Mouse (Mus musculus) adrenal gland, adult 2 months (tissue): ENCODE measurements at regions not wholly inside any gene's neighbourhood (a gene's known extent, or its start where the extent isn't known, plus 50 kb on each side); places are given as distances from the start of the nearest gene placed in this dataset.

Experiments
- DNase-seq: peaks from one replicate; pipeline ENCODE4 v3.0.0; 2021

DNA sequence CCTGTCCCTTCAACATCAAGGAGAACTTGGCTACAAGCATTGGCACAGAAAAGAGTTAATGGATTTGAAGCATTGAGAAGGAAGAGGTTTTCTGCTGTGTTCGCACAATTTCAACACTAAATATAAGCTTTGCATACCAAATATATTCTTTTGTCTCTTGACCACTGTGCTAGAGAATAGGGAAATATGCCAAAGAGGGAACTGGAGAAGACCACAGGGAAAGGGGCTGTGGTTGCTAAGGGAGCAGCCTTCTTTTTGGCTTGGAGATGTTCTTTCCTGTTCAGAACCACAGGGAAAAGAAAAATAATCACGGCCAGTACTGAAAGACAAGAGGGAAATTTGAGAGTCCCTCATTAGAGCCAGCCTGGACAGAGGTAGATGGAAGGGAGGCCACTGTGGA is 352.8 kb downstream of the Kctd12 start:
- DNase-seq = no peak

DNA sequence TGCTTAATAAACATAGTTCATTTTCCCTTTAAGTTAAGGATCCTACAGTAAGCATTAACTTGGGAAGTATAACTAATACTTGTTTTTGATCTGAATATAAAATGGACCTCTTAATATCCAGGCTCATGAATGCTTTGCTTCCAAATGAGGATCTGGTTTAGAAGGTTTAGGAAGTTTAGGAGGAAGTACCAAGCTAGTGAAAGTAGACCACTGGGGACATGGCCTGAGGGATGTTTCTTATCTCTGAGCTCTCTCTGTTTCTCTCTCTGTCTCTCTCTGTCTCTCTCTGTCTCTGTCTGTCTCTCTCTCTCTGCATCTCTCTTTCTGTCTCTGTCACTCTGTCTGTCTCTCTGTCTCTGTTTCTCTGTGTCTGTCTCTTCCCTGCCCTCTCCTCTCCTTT is 360.9 kb downstream of the Kctd12 start:
- no peak for DNase-seq

DNA sequence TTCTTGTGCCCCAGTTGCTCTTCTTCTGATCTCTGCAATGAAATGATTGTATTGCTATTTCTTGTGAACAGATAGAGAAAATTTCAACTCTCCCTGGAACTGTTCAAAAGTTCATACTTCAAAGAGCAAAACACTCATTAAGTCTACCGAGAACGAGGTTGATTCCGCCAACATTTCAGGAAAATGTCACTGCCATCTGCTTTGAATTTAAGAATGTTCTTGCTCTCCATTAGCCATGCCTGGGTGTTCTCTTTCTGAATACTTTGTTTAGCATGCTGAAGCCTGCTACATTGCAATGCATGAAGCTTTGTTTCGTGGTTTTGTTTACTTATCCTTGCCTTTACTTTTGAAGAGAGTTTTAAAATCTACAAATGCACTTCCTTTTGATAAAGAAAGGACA is 363.4 kb downstream of the Kctd12 start:
- DNase-seq = no peak

DNA sequence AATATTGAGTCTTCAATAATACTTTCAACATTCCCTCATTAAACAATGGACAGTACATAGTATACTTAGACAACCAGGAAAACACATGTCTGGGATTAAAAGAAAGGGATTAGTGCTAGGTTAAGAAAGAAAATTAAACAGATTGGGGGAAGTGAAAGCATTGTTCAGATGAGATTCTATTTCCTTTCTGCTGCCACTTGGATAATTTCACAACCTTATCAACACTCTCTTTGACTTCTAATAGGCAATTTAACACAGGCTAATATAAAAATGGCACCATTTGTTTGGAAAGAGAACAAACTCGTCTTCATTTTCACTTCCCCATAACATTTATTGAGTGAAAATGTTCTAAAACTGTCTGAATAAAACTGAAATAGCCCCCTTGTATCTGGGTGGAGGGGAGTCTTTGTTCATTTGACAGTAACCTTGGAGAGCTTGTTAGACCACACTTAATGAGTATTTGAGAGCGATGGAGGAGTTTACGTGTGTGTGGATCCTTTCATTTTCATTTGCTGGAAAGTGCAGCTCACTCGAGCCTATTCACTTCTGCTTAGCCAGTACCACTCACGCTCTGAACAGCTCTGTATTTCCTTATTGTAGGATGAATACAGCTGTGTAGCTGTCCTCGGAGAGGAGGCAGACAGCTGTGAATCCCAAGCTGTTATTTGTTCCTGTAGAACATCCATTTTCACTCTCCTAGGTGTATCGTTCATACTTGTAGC is 366.7 kb downstream of the Kctd12 start:
- no peak for DNase-seq

DNA sequence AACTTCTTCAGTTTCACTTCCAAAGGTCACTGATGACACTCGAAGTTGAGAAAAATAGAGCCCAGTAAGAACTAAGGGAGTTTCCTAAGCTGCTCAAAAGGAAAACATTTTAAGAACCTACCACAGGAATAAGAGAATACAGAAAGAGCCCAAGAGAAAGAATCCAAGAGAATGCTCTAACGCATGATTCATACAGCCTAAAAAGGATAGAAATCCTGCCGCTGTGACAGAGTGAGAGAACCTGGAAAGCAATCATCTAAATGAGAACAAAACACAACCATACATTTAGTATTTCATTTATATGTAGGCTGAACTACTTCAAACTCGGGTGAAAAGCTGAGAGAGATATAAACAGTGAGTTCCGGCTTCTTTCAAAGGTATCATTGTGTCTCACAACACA is 376.4 kb downstream of the Kctd12 start:
- DNase-seq = no peak

DNA sequence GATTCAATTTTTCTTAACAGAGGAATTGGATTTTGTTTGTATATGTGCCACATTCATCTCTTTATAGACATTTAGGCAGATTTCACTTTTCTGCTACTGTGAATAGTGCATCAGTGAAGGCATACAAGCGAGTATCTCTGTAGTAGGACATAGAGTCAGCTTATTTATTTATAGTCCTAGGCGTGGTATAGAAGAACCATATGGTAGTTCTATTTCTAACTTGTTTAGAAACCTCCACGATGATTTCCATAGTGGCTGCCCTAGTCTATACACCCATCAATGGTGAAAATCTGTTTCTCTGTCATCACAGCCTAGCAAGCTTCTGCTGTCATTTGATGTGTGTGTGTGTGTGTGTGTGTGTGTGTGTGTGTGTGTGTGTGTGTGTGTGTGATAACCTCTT is 387.6 kb downstream of the Kctd12 start:
- no peak for DNase-seq

DNA sequence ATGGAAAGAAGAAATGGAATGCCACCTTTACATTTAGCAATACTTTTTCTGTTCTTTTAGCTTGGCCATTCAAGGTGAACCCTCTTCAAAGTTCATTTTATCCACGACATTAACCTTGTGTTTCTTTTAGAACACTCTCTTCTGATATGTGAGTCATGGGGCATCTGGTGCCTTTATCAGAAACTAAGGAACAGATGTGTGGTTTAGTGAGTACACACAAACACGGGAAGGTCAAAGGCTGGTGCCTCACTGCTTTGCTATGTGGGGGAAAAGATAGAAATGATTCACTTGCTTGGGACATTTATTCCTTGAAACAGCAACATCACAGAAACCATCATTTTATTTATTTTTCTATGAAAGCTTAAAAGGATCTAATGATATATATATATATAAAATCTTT is 428.7 kb downstream of the Kctd12 start:
- peak; percentile 38 for DNase-seq

DNA sequence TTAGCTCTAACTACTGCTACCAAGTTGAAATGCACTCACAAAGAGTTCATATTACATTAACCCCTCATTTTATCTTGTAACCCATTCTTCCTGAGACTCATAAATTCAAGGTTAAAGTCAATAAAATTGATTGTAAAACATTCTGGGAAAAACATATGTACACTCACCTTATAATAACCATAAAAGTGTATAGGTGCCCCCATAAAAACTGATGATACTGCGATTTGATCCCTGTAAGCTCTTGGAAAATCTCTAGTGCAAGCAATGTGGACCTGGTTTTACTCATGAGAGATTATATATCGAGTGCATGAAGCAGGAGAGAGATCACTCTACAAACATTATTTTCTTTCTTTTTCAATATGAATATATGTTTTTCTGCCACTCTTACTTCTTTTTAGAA is 429.8 kb downstream of the Kctd12 start:
- DNase-seq = no peak

DNA sequence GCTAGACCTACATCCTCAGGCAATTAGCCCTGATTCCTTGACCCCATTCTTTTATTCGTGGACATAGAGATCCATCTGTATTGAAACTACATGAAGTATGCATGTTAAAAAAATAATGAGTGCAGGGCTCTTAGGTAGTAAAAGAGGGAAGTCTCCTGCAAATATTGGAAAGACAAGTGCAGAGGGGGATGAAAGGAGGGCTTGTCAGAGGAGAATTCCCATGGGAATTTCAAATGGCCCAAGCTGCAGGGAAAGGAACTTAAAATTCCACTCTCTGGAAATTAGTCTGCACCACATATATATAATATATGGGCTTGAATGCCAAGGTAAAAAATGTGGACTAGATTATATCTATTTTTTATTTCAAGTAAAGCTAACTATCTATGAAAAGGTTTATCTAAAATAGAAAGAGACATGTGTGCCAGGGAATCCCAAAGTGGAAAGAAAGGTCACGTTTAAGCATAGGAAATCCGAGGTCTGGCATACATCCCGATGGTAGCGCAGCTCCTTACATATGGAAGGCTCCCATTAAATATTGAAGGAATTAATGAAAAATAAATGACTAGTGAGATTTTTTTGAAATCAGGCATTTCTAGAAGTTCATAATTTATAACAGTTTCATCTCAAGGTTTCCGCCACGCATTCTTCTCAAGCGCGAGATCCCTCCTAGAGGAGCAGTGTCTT is 457.4 kb downstream of the Kctd12 start:
- no peak for DNase-seq

DNA sequence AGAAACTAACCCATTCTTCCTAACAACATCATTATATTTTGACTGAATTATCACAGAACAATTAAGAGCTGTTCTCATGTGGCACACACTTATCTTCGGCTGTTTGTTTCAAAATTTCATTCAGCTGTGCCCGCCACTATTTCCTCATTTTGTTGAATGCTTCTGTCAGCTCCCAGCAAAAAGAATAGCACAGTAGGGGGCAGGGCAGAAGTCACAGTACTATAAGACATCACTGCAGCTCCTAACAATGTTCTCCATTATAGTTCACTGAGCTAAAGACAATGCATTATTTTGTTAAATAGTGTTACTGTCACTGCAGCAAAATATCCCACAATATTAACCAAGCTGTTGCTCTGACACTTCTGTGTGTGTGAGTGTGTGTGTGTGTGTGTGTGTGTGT is 465.7 kb downstream of the Kctd12 start:
- DNase-seq = no peak

DNA sequence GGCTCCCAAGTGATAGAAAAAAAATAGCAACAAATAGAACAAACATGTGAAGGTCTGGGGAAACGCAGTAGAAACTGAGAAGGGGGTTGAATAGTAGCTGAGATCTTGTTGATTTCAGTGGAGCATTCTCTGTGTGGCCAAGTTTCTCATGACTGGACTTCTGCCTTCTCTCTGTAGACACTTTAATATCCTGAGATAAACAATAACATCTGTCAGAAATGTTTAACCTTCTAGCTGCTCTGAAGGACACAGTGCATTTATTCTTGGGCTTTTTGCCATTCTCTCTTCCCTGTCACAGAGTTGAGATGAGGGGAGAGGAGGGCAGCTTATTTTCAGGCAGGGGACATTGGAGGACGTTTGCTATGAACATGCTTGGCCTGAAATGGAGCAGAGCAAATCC is 467.9 kb downstream of the Kctd12 start:
- no peak for DNase-seq

DNA sequence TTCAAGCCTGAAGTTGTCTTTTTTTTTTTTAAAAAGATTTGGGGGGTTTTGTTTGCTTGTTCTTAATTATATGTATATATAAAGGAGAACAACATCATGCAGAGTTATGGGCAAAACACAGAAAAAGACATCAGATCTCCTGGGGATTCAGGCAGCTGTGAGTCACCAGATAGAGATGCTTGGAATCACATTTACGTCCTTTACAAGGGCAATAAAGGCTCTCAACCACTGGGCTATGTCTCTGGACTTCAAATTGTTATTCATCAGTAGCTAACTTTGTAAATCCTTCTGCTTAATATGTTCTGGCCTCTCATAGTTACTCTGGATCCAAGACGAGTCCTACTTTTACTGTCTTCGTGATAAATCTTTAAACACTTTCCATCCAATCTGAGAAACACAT is 469.8 kb downstream of the Kctd12 start:
- DNase-seq = no peak

DNA sequence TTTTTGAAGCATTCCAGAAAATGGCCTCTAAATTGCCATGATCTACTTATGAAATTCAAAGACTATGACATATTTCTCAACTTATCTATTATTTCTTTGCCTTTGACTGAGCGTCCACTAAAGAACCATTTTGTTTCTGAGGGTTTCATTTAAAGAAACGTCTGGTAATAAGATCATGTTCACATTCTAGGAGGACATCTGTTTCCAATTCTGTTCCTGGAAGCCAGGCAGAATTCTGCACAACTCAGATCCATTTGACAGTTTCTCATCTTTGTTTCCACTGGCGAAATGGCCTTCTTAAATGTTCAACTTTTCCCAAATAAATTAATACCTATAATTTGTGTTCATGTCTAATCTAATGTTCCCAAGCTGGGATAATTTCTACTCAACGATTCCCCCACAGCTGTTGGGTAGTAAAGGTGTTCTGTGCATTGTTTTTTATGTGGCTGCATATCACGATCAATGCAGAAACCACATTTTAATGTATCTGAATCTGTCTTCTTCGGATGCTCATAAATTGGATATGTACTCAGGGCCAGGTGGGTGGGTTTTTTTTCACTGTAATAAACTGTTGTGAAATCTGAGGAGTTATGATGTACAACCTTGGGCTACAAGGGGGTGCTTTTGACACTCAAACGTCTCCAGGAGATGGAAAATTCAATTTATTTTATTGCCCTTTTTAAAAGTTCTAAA is 470.6 kb downstream of the Kctd12 start:
- DNase-seq = no peak

DNA sequence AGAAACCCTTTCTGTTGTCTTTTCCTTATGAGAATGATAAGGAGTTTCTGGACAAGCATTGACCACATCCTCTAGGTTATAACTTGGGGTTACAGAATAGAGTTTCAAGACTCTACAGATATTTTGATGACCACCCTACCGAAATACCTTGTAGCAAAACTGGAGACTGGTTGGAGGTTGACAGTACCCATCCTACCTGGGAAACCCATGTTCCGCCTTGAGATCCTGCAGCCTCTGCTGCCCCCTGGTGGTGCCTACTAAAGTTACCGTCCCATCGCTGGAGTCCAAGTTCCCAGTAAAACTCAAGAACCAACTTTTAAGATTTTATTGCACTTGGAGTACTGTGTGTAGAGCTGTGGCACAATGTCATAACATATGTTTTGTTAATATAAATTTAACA is 472.1 kb downstream of the Kctd12 start:
- DNase-seq = peak; percentile 51

DNA sequence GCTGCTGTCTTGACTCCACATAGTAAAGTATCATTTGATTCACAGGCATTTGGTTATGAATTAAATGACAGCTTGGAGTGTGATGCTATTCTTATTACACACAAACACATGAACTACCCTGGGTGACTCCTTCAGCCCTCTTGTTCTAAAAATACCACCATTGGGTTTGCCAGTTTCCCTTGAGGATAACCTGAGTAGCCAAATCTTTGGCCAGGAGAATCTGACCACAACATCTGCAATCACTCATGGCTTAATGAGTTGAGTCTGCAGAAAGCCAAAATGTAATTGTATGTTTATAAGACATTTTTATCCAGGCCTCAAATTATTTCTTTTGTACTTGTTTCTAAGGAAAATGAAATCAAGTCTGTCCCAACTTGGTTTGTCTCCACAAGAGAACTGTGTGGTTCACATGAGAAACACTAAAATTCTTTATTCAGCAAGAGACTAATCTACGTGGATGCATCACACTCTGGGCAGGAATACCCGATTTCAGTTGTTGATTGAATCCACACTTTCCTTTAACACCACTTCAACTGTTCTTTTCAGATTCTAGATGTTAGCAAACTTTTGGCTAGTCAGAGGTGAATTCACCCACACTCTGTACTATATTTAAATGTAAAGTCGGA is 476.6 kb downstream of the Kctd12 start:
- DNase-seq = no peak

DNA sequence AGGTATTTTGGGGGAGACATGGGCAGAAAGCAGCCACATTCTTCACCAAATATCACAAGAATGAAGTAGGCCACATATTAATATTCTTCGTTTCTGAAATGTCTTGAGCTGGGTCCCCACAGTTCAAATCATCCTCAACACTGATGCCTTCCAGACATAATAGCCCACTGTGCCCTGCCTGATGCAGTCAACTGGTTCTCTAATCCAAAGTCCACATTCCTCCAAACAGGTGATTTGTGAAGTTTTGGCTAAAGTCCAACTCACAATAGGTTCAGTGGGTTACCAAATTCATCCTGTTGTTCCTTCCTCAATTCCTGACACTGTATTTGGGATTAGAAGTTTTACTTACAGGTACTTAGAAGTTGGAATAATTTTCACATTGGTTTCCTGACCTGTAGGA is 485.3 kb downstream of the Kctd12 start:
- DNase-seq = no peak

DNA sequence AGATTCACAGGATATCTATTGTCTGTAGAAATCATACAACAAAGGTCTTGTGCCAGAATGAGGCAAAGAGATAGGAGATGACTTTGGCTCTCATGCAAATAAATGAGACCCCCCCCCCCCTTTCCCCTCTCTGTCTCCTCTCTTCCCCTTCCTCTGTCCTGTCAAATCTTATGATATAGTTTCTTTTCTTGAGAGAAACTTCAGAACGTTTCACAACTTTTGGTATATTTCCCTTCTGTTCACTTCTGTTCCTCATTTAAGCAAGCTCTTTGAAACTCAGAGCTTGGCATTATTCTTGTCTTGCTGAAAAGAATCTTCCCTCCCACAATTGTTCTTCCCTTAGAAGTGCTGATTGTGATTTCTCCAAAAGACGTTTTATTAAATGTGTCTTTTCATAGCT is 490.1 kb downstream of the Kctd12 start:
- DNase-seq = no peak

DNA sequence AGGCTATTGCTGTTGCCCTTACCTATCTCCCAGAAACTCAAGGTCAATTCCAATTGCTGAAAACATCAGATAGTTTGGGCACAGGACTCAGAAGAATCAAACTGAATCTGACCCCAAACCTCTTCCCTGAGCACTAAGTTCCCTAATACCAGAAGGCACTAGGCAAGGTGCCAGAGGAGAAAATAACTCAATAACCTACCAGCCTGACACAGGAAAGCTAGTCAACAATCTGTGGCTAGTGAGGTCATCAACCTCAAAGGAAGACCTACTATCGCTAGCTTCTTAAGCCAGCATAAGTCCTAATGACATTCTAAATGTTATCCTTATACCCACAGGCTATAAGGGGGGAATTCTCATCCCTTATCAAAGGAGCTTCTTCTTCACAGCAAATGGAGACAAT is 491.2 kb downstream of the Kctd12 start:
- DNase-seq = no peak

DNA sequence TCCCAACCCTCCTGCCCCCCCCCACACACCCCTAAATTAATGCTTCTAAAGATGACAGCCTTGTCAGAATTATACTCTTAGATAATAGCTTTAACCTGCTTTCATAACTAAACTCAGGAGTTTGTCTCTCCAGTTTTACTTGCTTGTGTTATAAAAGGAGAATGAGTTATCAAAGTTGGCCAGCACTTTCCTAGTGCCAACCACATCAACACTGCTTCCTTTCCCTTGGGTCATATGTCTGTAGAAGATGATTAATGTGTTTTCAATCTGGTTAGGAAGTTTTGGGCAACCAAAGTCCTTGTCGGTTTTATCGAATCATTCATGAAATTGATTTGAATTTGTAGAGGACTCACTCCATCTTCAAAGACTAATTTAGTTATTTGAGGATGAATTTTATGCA is 505.3 kb downstream of the Kctd12 start:
- no peak for DNase-seq

DNA sequence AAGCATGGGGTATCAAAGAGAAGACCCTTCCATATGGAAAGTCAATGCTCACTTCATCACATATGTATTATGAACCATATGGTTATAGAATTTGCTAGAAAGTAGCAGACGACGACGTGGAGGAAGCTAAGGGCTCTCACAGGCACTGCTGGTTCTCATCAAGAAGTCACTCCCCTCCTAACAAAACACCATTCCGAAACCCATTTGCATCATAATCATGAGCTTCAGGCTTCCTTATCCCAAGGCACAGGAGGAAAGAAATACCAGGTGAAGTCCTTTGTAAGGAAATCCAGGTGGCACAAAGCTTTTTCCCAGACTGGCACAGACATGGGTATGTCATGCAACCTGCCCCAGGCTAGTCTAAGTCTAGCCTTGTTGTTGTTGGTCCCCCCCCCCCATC is 513.1 kb downstream of the Kctd12 start:
- no peak for DNase-seq

DNA sequence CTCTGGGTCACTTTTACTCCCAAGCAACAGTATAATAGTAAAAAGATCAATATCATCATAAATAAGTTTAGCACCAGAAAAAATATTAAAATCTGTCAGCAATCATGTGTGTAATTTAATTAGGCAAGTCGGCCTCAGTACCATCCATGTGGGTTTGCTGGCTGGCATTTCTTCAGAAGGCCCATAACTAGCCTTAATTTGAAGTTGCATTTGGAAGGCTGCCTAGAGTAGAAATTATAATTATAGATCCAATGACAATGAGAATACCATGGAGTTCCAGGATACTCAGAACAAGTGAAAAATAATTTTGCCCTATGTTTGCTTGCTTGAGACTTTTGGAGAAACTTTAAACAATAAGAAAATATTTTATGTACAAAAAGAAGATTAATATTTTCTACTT is 521.4 kb downstream of the Kctd12 start:
- no peak for DNase-seq

DNA sequence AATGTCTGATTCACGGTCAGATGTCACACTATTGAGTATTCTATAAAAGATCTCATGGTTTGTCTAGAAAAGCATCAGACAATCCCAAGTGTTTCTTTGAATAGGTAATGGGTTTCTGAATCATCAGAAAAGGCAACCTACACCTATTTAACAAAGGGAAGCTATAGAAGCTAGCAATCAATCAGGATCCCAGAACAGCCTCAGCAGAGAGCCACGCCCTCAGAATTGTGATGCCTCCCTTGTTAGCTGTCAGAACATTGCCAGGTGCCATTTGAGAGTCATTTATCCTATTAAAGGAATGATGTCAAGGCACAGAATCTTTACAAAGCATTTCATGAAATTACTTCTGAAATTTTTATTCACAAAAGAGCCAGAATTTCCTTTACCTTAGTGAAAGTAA is 542.7 kb downstream of the Kctd12 start:
- DNase-seq = no peak
